Comparison of ENCODE assay signal across 15 mouse cellular contexts in the genomic region with DNA sequence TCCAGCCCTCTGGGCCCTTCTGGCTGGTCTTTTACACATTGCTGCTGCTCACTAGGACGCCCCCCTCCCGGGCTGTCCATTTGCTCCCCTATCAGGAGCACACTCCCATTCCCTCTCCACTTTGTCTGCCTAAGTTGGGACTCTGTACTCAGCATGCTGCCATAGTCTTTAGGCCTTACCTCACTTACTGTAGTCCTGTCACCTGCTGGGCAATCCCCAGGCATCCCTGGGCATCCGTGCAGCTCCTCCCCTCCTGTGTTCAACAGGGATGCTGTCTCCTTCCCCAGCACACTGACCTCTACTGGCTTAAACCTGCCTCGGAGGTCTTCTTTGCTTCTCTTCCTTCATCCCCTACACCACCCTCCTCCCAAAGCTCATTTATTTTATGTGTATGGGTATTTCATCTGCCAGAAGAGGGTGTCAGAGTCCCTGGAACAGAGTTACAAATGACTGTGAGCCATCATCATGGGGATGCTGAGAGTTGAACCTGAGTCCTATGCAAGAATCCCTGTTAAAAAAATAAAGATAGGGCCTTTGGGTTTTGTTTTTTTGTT. TPM values are rescaled to one million over a fixed set of nuclear protein-coding genes. Genes with fewer than 3 reads are reported as not detected.
DNase-seq lines count a peak whose midpoint lies in the region; ATAC-seq and TF ChIP-seq lines count a peak whose summit lies in the region.
"Had no signal": no experiment of that assay in that cellular context is flagged by ENCODE, and none has a peak within 500 bp of the region (broad histone marks: within the 10 kb centered on the region; RNA-seq: fewer than 3 reads in every experiment).

No protein-coding gene starts in this region.

- DNase-seq in heart, adult 11 months: peak; percentile 87
- DNase-seq in heart, postnatal 25 days (ENCODE audit: low spot score): no peak
- no peak for DNase-seq in lung, postnatal 0 days (ENCODE audit: low spot score)
- DNase-seq in lung, adult 2 months: no peak
- peak; percentile 30 for DNase-seq in thymus, postnatal 0 days (ENCODE audit: low spot score)
- DNase-seq in adrenal gland, postnatal 10 days: no peak
- DNase-seq in cerebellum, postnatal 10 days: no peak
- DNase-seq: adrenal gland, adult 2 months; cerebellum, adult 11-12 months; heart, adult 18-20 months; kidney, postnatal 14 days; lung, adult 18-20 months had no signal

- WGBS in lung, postnatal 0 days: 41% methylated on average over 4 of the region's 4 CpGs
- 66% methylated on average over 4 of the region's 4 CpGs for WGBS in lung, adult 2 months

- intact Hi-C loops in heart, postnatal 25 days (cut with DNase I): no loop called here

- H3K9me3 ChIP-seq in lung, postnatal 0 days (ENCODE audit: low read length): no peaks in the 10 kb centered on the region
- H3K9me3 ChIP-seq: midbrain, embryonic 12.5 days had no signal

- no peak for TF ChIP-seq POLR2A in lung, adult 2 months (IDR thresholded peaks at IDR 0.05; ENCODE audit: borderline replicate concordance, extremely low read depth, low read depth, low read length)

- no peak for TF ChIP-seq EP300 in lung, postnatal 0 days (IDR thresholded peaks at IDR 0.05)

- H3K9ac ChIP-seq in lung, postnatal 0 days (replicated peaks; ENCODE audit: low read depth): no peak overlapping the region
- H3K9ac ChIP-seq: hindbrain, embryonic 14.5 days; midbrain, embryonic 12.5 days had no signal

- H3K27me3 ChIP-seq in lung, postnatal 0 days (replicated peaks; ENCODE audit: insufficient read depth, low read length): no peaks in the 10 kb centered on the region
- H3K27me3 ChIP-seq: midbrain, embryonic 12.5 days had no signal

- no peaks in the 10 kb centered on the region for H3K36me3 ChIP-seq in lung, postnatal 0 days (ENCODE audit: insufficient read depth, low read length)
- H3K36me3 ChIP-seq: midbrain, embryonic 12.5 days had no signal

- no peak overlapping the region for H3K27ac ChIP-seq in lung, postnatal 0 days (ENCODE audit: low read length)
- 0 out of 2 replicates have a peak overlapping the region, but pooled peaks have one; percentile 8 for H3K27ac ChIP-seq in brown adipose tissue, adult 24 weeks (replicated peaks; ENCODE audit: low read depth, low read length)
- H3K27ac ChIP-seq: hindbrain, embryonic 14.5 days; midbrain, embryonic 12.5 days had no signal

- H3K4me1 ChIP-seq in lung, postnatal 0 days (ENCODE audit: insufficient read depth, low read depth, low read length): peaks cover 22% of the 10 kb centered on the region
- peaks cover 29% of the 10 kb centered on the region for H3K4me1 ChIP-seq in lung, adult 2 months (ENCODE audit: control insufficient read depth, insufficient read depth, low read length)
- peaks cover 37% of the 10 kb centered on the region for H3K4me1 ChIP-seq in brown adipose tissue, adult 24 weeks (ENCODE audit: control insufficient read depth, insufficient read depth, insufficient read length, low read length)

- no peak overlapping the region for H3K4me3 ChIP-seq in lung, postnatal 0 days (ENCODE audit: low read depth, low read length)
- H3K4me3 ChIP-seq in lung, adult 2 months (replicated peaks; ENCODE audit: extremely low read depth, low read depth, low read length): no peak overlapping the region
- no peak overlapping the region for H3K4me3 ChIP-seq in brown adipose tissue, adult 24 weeks (ENCODE audit: insufficient read depth, low read depth, low read length)
- H3K4me3 ChIP-seq: midbrain, embryonic 12.5 days had no signal

- no peak for ATAC-seq in lung, postnatal 0 days

- H3K4me2 ChIP-seq in lung, postnatal 0 days (replicated peaks; ENCODE audit: low read depth, low read length): no peak overlapping the region
- H3K4me2 ChIP-seq: hindbrain, embryonic 14.5 days; midbrain, embryonic 12.5 days had no signal

- TF ChIP-seq CTCF in lung, postnatal 0 days (IDR thresholded peaks at IDR 0.05): peak; percentile 26; the same call in 1 of the 2 replicates
- no peak for TF ChIP-seq CTCF in lung, adult 2 months (IDR thresholded peaks at IDR 0.05; ENCODE audit: insufficient read depth, low read length)

RNA-seq across cellular contexts. Expression of gene Wdfy2, which starts 44.7 kb away (rescaled TPM):
- 1 to 10 TPM; 6.8 to 7.7 TPM for total RNA-seq in heart, postnatal 25 days (2021)
- polyA plus RNA-seq in lung, postnatal 0 days (2015; fragmentation: Nextera tagmentation; extraction: Ambion mirVana): 3.4 and 3.5 TPM in 2 replicates
- polyA plus RNA-seq in lung, adult 2 months (2012; rRNA removed): 6.4 and 9.5 TPM in 2 replicates
- polyA plus RNA-seq in brown adipose tissue, adult 24 weeks (2012; ENCODE audit: insufficient read depth, insufficient read length, missing spikeins): 8.7 and 9.6 TPM in 2 replicates
- 4.2 and 5.1 TPM in 2 replicates for polyA plus RNA-seq in thymus, postnatal 0 days (2015; fragmentation: Nextera tagmentation; extraction: Ambion mirVana)
- 10 to 100 TPM; 25.5 to 29.0 TPM for total RNA-seq in adrenal gland, postnatal 10 days (2021)

Comparison
In these comparisons a context has a peak if more than half of its experiments do, and no peak if none do; other contexts are left out.
1. DNase-seq: peak in heart, adult 11 months (single experiment) and thymus, postnatal 0 days (single experiment); none in heart, postnatal 25 days (single experiment), lung, postnatal 0 days (single experiment), lung, adult 2 months (single experiment), adrenal gland, postnatal 10 days (single experiment) and cerebellum, postnatal 10 days (0 of 2).